Mouse (Mus musculus): ENCODE data around the gene Cdon. TPM values are rescaled to one million over a fixed set of nuclear protein-coding genes. Genes with fewer than 3 reads are reported as not detected.

Gene Cdon
- total and polyA plus RNA-seq, 2 experiments = 0.37 to 0.49 TPM

DNA sequence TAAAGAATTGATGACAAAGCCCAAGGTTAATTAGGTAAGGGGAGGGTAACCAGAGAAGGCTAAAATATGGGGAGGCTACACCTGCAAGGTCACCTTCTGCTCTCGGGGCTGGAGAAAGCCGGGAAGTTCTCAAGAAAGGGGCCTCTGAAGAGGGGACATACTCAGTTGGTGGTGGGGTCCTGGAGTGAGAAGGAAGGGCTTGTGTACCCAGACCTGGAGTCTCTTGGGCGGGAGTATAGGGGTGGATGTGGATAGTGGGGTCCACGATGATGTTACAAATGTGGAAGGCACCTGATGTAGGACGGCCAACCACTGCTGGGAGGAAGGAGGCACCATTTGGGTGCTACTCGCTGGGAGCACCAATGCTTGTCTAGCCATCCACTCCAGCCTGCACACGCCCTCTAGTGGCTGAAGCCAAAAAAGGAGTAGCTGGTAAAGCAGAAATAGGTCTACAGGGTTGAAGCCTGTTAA, 103.0 kb downstream of the Cdon start:
- no peak overlapping the region for H3K27ac ChIP-seq (replicated peaks; ENCODE audit: insufficient read depth, low read depth, low read length)
- H3K79me2 ChIP-seq (ENCODE audit: control insufficient read depth, insufficient read depth, low read length) = no peaks in the 10 kb centered on the region
- DNase-seq (ENCODE audit: extremely low read depth, low read depth, low spot score) = peak; percentile 47
- TF ChIP-seq POLR2A (IDR thresholded peaks at IDR 0.05; ENCODE audit: extremely low read depth, insufficient read depth, low read length) (no peak), CTCF (IDR thresholded peaks at IDR 0.05; ENCODE audit: low read depth, low read length) (peak; percentile 84)
- H3K4me1 ChIP-seq (ENCODE audit: control insufficient read depth, insufficient read depth, low read length) = no peaks in the 10 kb centered on the region
- H3K4me3 ChIP-seq (ENCODE audit: insufficient read depth, low read depth, low read length) = no peak overlapping the region
- H3K27me3 ChIP-seq (ENCODE audit: control insufficient read depth, insufficient read depth, low read length) = no peaks in the 10 kb centered on the region
- WGBS = 34% methylated on average over 7 of the region's 7 CpGs
- H3K9ac ChIP-seq (ENCODE audit: low read depth, low read length) = no peak overlapping the region
- H3K36me3 ChIP-seq (ENCODE audit: control insufficient read depth, insufficient read depth, low read length) = no peaks in the 10 kb centered on the region

DNA sequence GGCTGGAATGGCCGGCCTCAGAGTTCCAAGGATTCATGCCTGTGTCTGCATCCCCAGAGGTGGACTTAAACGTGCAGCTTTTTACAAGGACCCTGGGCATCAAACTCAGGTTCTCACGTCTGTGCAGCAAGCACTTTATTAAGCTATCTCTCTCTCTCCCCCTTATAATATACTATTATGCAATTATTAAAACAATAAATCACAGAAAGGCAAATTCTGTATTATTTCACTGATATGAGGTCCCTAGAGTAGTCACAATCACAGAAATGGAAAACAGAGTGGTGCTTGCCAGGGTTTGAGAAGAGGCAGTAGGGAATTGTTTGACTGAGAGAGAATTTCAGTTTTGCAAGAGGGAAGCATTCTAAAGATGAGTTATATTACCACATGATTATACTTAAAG, 108.2 kb downstream of the Cdon start:
- Histone ChIP-seq H3K36me3 (ENCODE audit: control insufficient read depth, insufficient read depth, low read length) (no peaks in the 10 kb centered on the region), H3K27ac (replicated peaks; ENCODE audit: insufficient read depth, low read depth, low read length) (no peak overlapping the region), H3K4me1 (ENCODE audit: control insufficient read depth, insufficient read depth, low read length) (no peaks in the 10 kb centered on the region), H3K27me3 (ENCODE audit: control insufficient read depth, insufficient read depth, low read length) (no peaks in the 10 kb centered on the region), H3K9ac (ENCODE audit: low read depth, low read length) (no peak overlapping the region), H3K79me2 (ENCODE audit: control insufficient read depth, insufficient read depth, low read length) (no peaks in the 10 kb centered on the region), H3K4me3 (ENCODE audit: insufficient read depth, low read depth, low read length) (no peak overlapping the region)
- DNase-seq (ENCODE audit: extremely low read depth, low read depth, low spot score) = no peak
- TF ChIP-seq CTCF (IDR thresholded peaks at IDR 0.05; ENCODE audit: low read depth, low read length) (no peak), POLR2A (IDR thresholded peaks at IDR 0.05; ENCODE audit: extremely low read depth, insufficient read depth, low read length) (no peak)
- 74% methylated on average over 3 of the region's 3 CpGs for WGBS

DNA sequence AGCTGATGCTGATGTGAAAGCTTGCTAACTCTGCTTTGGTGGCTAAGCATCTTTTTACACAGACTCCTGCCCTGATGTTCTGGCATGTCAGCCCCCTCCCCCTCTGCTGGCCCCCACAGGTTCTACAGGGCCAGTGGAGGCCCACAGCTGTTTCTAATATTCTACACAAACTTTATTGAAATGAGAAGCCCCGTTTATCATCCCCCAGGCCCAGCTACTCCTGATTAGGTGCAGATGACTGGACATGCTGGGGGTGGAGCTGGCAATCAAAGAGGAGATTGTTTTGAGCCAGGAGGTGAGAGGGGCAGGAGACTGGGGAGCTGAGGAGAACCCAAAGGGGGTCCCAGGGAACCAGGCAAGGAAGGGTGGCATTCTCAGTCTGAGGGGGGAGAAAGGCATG, 108.9 kb downstream of the Cdon start:
- no peak for DNase-seq (ENCODE audit: extremely low read depth, low read depth, low spot score)
- Histone ChIP-seq H3K4me1 (ENCODE audit: control insufficient read depth, insufficient read depth, low read length) (no peaks in the 10 kb centered on the region), H3K27me3 (ENCODE audit: control insufficient read depth, insufficient read depth, low read length) (no peaks in the 10 kb centered on the region), H3K79me2 (ENCODE audit: control insufficient read depth, insufficient read depth, low read length) (no peaks in the 10 kb centered on the region), H3K36me3 (ENCODE audit: control insufficient read depth, insufficient read depth, low read length) (no peaks in the 10 kb centered on the region), H3K9ac (ENCODE audit: low read depth, low read length) (no peak overlapping the region), H3K4me3 (ENCODE audit: insufficient read depth, low read depth, low read length) (no peak overlapping the region), H3K27ac (replicated peaks; ENCODE audit: insufficient read depth, low read depth, low read length) (no peak overlapping the region)
- WGBS = 38% methylated on average over 1 of the region's 1 CpGs
- TF ChIP-seq POLR2A (IDR thresholded peaks at IDR 0.05; ENCODE audit: extremely low read depth, insufficient read depth, low read length) (no peak), CTCF (IDR thresholded peaks at IDR 0.05; ENCODE audit: low read depth, low read length) (no peak)

DNA sequence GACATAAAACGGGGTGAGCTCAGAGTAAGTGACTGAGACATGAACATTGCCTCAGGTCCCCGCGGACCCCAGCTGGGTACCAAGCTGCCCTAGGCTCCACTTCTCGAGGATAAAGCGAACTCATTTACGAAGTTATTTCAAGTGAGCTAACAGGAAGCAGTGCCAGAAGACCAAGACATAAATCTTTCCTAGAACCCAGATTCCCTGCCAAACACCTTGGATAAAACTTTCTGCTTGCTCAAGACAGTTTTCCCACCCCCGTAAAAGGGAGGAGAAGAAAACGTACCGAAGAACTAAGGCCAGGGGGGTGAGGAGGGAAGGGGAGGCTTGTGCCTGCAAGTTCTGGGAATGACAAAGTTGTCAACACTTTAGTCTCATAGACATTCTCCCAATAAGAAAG, 112.3 kb downstream of the Cdon start:
- Histone ChIP-seq H3K79me2 (ENCODE audit: control insufficient read depth, insufficient read depth, low read length) (no peaks in the 10 kb centered on the region), H3K27ac (replicated peaks; ENCODE audit: insufficient read depth, low read depth, low read length) (no peak overlapping the region), H3K4me3 (ENCODE audit: insufficient read depth, low read depth, low read length) (no peak overlapping the region), H3K4me1 (ENCODE audit: control insufficient read depth, insufficient read depth, low read length) (no peaks in the 10 kb centered on the region), H3K27me3 (ENCODE audit: control insufficient read depth, insufficient read depth, low read length) (no peaks in the 10 kb centered on the region), H3K9ac (ENCODE audit: low read depth, low read length) (no peak overlapping the region), H3K36me3 (ENCODE audit: control insufficient read depth, insufficient read depth, low read length) (no peaks in the 10 kb centered on the region)
- WGBS = 82% methylated on average over 9 of the region's 9 CpGs
- TF ChIP-seq CTCF (IDR thresholded peaks at IDR 0.05; ENCODE audit: low read depth, low read length) (no peak), POLR2A (IDR thresholded peaks at IDR 0.05; ENCODE audit: extremely low read depth, insufficient read depth, low read length) (no peak)
- DNase-seq (ENCODE audit: extremely low read depth, low read depth, low spot score) = no peak

DNA sequence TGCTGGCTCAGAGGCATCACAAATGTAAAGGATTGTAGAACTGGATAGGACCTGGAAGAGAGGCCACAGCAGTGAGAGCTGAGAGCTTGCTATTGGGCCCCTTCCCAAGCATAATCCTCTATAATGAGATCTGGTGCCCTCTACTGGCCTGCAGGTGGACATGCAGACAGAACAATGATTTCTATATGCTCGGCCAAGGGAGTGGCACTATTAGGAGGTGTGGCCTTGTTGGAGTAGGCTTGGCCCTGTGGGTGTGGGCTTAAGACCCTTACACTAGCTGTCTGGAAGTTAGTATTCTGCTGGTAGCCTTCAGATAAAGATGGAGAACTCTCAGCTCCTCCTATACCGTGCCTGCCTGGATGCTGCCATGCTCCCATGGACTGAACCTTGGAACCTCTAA, 114.2 kb downstream of the Cdon start:
- H3K27me3 ChIP-seq (ENCODE audit: control insufficient read depth, insufficient read depth, low read length) = no peaks in the 10 kb centered on the region
- no peak for TF ChIP-seq POLR2A (IDR thresholded peaks at IDR 0.05; ENCODE audit: extremely low read depth, insufficient read depth, low read length)
- peak; percentile 71 for TF ChIP-seq CTCF (IDR thresholded peaks at IDR 0.05; ENCODE audit: low read depth, low read length)
- 11% methylated on average over 2 of the region's 2 CpGs for WGBS
- H3K4me3 ChIP-seq (ENCODE audit: insufficient read depth, low read depth, low read length) = no peak overlapping the region
- no peaks in the 10 kb centered on the region for H3K4me1 ChIP-seq (ENCODE audit: control insufficient read depth, insufficient read depth, low read length)
- H3K36me3 ChIP-seq (ENCODE audit: control insufficient read depth, insufficient read depth, low read length) = no peaks in the 10 kb centered on the region
- no peak overlapping the region for H3K27ac ChIP-seq (replicated peaks; ENCODE audit: insufficient read depth, low read depth, low read length)
- no peaks in the 10 kb centered on the region for H3K79me2 ChIP-seq (ENCODE audit: control insufficient read depth, insufficient read depth, low read length)
- DNase-seq (ENCODE audit: extremely low read depth, low read depth, low spot score) = no peak
- no peak overlapping the region for H3K9ac ChIP-seq (ENCODE audit: low read depth, low read length)

DNA sequence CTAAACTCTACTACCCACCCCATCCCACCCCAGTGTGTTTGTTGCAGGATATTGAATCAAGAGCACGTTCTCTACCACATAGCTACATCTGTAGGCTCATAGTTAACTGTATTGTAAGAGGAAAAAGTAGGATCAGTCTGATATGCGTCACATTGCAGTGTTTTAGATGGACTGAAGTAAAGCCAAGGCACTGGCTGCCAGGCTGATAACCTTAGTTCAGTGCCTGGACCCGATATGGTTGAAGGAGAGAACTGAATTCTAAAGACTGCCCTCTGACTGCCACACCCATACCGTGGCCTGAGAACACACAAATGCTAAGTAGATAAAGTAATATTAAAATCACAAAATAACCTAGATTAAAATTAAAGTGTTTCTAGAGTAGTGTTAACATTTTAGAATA, 114.9 kb downstream of the Cdon start:
- Histone ChIP-seq H3K27ac (replicated peaks; ENCODE audit: insufficient read depth, low read depth, low read length) (no peak overlapping the region), H3K4me3 (ENCODE audit: insufficient read depth, low read depth, low read length) (no peak overlapping the region), H3K79me2 (ENCODE audit: control insufficient read depth, insufficient read depth, low read length) (no peaks in the 10 kb centered on the region), H3K36me3 (ENCODE audit: control insufficient read depth, insufficient read depth, low read length) (no peaks in the 10 kb centered on the region), H3K9ac (ENCODE audit: low read depth, low read length) (no peak overlapping the region), H3K4me1 (ENCODE audit: control insufficient read depth, insufficient read depth, low read length) (no peaks in the 10 kb centered on the region), H3K27me3 (ENCODE audit: control insufficient read depth, insufficient read depth, low read length) (no peaks in the 10 kb centered on the region)
- TF ChIP-seq POLR2A (IDR thresholded peaks at IDR 0.05; ENCODE audit: extremely low read depth, insufficient read depth, low read length) = no peak
- TF ChIP-seq CTCF (IDR thresholded peaks at IDR 0.05; ENCODE audit: low read depth, low read length) = no peak
- 65% methylated on average over 4 of the region's 4 CpGs for WGBS
- no peak for DNase-seq (ENCODE audit: extremely low read depth, low read depth, low spot score)
